Mouse (Mus musculus): ENCODE measurements around the gene Brcc3. TPM values are rescaled to one million over a fixed set of nuclear protein-coding genes. Genes with fewer than 3 reads are reported as not detected.

The Brcc3 gene
- polyA plus RNA-seq (2015; fragmentation: Nextera tagmentation; extraction: Ambion mirVana): 70.4 and 75.5 TPM in 2 replicates

GRCm38 (mm10) chrX:75415936-75416785, at the start of gene Brcc3, which contains the start of the genes Cmc4 and Mtcp1:
Gene Brcc3, plus strand, starts transcription at chrX:75416628.
Gene Cmc4, minus strand, starts transcription at chrX:75416584.
Gene Mtcp1, minus strand, starts transcription at chrX:75416588.
- peak within 1 kb of the TSS; percentile 83 for H3K27ac ChIP-seq
- peak within 1 kb of the TSS; percentile 60 for H3K4me2 ChIP-seq
- no peaks in the 10 kb centered on the region for H3K9me3 ChIP-seq (replicated peaks)
- peaks cover 8% of the 10 kb centered on the region; the same call in 1 of the 2 replicates for H3K4me1 ChIP-seq
- H3K4me3 ChIP-seq: peak within 1 kb of the TSS; percentile 50
- peak within 1 kb of the TSS; percentile 71 for H3K9ac ChIP-seq
- WGBS: 17% methylated on average over 44 of the region's 52 CpGs
- H3K36me3 ChIP-seq (ENCODE audit: poor library complexity, severe bottlenecking): no peaks in the 10 kb centered on the region
- peak; percentile 100 for ATAC-seq
- no peaks in the 10 kb centered on the region for H3K27me3 ChIP-seq

- H3K9me3 ChIP-seq (replicated peaks): no peaks in the 10 kb centered on the region
- no peaks in the 10 kb centered on the region for H3K4me1 ChIP-seq
- H3K27me3 ChIP-seq: no peaks in the 10 kb centered on the region
- ATAC-seq: no peak
- no peak overlapping the region for H3K4me3 ChIP-seq
- H3K36me3 ChIP-seq (ENCODE audit: poor library complexity, severe bottlenecking): no peaks in the 10 kb centered on the region
- no peak overlapping the region for H3K4me2 ChIP-seq
- H3K27ac ChIP-seq: no peak overlapping the region
- no peak overlapping the region for H3K9ac ChIP-seq
Measured at GRCm38 (mm10) chrX:75370197-75370596, 46.2 kb upstream of the Brcc3 start.

GRCm38 (mm10) chrX:75372666-75373425, 43.6 kb upstream of the Brcc3 start:
- Histone ChIP-seq H3K27me3 (no peaks in the 10 kb centered on the region), H3K9me3 (replicated peaks) (no peaks in the 10 kb centered on the region), H3K4me3 (no peak overlapping the region), H3K9ac (no peak overlapping the region), H3K36me3 (ENCODE audit: poor library complexity, severe bottlenecking) (no peaks in the 10 kb centered on the region), H3K4me2 (no peak overlapping the region), H3K27ac (no peak overlapping the region), H3K4me1 (no peaks in the 10 kb centered on the region)
- WGBS: 89% methylated on average over 2 of the region's 2 CpGs
- ATAC-seq: no peak

- ATAC-seq: no peak
- no peaks in the 10 kb centered on the region for H3K9me3 ChIP-seq (replicated peaks)
- H3K4me1 ChIP-seq: no peaks in the 10 kb centered on the region
- H3K4me2 ChIP-seq: no peak overlapping the region
- H3K36me3 ChIP-seq (ENCODE audit: poor library complexity, severe bottlenecking): no peaks in the 10 kb centered on the region
- no peak overlapping the region for H3K27ac ChIP-seq
- no peak overlapping the region for H3K4me3 ChIP-seq
- no peak overlapping the region for H3K9ac ChIP-seq
- no peaks in the 10 kb centered on the region for H3K27me3 ChIP-seq
Measured at GRCm38 (mm10) chrX:75376815-75377214, 39.6 kb upstream of the Brcc3 start.

GRCm38 (mm10) chrX:75381176-75381575, 35.3 kb upstream of the Brcc3 start:
- no peaks in the 10 kb centered on the region for H3K36me3 ChIP-seq (ENCODE audit: poor library complexity, severe bottlenecking)
- H3K27me3 ChIP-seq: no peaks in the 10 kb centered on the region
- ATAC-seq: no peak
- no peak overlapping the region for H3K27ac ChIP-seq
- no peaks in the 10 kb centered on the region for H3K9me3 ChIP-seq (replicated peaks)
- no peak overlapping the region for H3K4me3 ChIP-seq
- whole genome bisulfite sequencing: 83% methylated on average over 1 of the region's 1 CpGs
- no peak overlapping the region for H3K4me2 ChIP-seq
- H3K9ac ChIP-seq: no peak overlapping the region
- H3K4me1 ChIP-seq: no peaks in the 10 kb centered on the region

GRCm38 (mm10) chrX:75381699-75382098, 34.7 kb upstream of the Brcc3 start:
- peak; percentile 32; the same call in 1 of the 2 replicates for ATAC-seq
- Histone ChIP-seq H3K27me3 (no peaks in the 10 kb centered on the region), H3K4me1 (no peaks in the 10 kb centered on the region), H3K9ac (no peak overlapping the region), H3K9me3 (replicated peaks) (no peaks in the 10 kb centered on the region), H3K27ac (no peak overlapping the region), H3K4me2 (peak overlapping the region; percentile 53), H3K4me3 (peak overlapping the region; percentile 48), H3K36me3 (ENCODE audit: poor library complexity, severe bottlenecking) (no peaks in the 10 kb centered on the region)
- 73% methylated on average over 5 of the region's 5 CpGs for WGBS

- 16% methylated on average over 24 of the region's 25 CpGs for WGBS
- H3K4me1 ChIP-seq: no peaks in the 10 kb centered on the region
- peak within 1 kb of the TSS; percentile 69 for H3K9ac ChIP-seq
- no peaks in the 10 kb centered on the region for H3K9me3 ChIP-seq (replicated peaks)
- ATAC-seq: peak; percentile 98
- peak within 1 kb of the TSS; percentile 53 for H3K4me2 ChIP-seq
- H3K27ac ChIP-seq: peak within 1 kb of the TSS; percentile 48; the same call in 1 of the 2 replicates
- H3K4me3 ChIP-seq: peak within 1 kb of the TSS; percentile 48
- no peaks in the 10 kb centered on the region for H3K36me3 ChIP-seq (ENCODE audit: poor library complexity, severe bottlenecking)
- no peaks in the 10 kb centered on the region for H3K27me3 ChIP-seq
Measured at GRCm38 (mm10) chrX:75382195-75382771, 34.1 kb upstream of the Brcc3 start, which contains the start of the genes Fundc2 and F8. Gene Fundc2, plus strand, starts transcription at chrX:75382399. Gene F8, minus strand, starts transcription at chrX:75382615.

- Histone ChIP-seq H3K27ac (no peak overlapping the region), H3K9me3 (replicated peaks) (no peaks in the 10 kb centered on the region), H3K27me3 (no peaks in the 10 kb centered on the region), H3K36me3 (ENCODE audit: poor library complexity, severe bottlenecking) (peaks cover 5% of the 10 kb centered on the region), H3K9ac (no peak overlapping the region), H3K4me1 (no peaks in the 10 kb centered on the region), H3K4me3 (no peak overlapping the region), H3K4me2 (no peak overlapping the region)
- 79% methylated on average over 1 of the region's 1 CpGs for WGBS
- ATAC-seq: no peak
Measured at GRCm38 (mm10) chrX:75399471-75399870, 17.0 kb upstream of the Brcc3 start.

GRCm38 (mm10) chrX:75402668-75403067, 13.8 kb upstream of the Brcc3 start:
- Histone ChIP-seq H3K4me3 (no peak overlapping the region), H3K9ac (no peak overlapping the region), H3K9me3 (replicated peaks) (no peaks in the 10 kb centered on the region), H3K36me3 (ENCODE audit: poor library complexity, severe bottlenecking) (peaks cover 5% of the 10 kb centered on the region; the same call in 1 of the 2 replicates), H3K27me3 (no peaks in the 10 kb centered on the region), H3K4me1 (no peaks in the 10 kb centered on the region), H3K4me2 (no peak overlapping the region), H3K27ac (no peak overlapping the region)
- no peak for ATAC-seq
- 85% methylated on average over 2 of the region's 2 CpGs for WGBS

GRCm38 (mm10) chrX:75403350-75403749, 13.1 kb upstream of the Brcc3 start:
- H3K4me3 ChIP-seq: no peak overlapping the region
- no peak for ATAC-seq
- H3K4me2 ChIP-seq: no peak overlapping the region
- H3K9me3 ChIP-seq (replicated peaks): no peaks in the 10 kb centered on the region
- no peak overlapping the region for H3K9ac ChIP-seq
- no peaks in the 10 kb centered on the region for H3K27me3 ChIP-seq
- H3K4me1 ChIP-seq: no peaks in the 10 kb centered on the region
- peaks cover 5% of the 10 kb centered on the region; the same call in 1 of the 2 replicates for H3K36me3 ChIP-seq (ENCODE audit: poor library complexity, severe bottlenecking)
- H3K27ac ChIP-seq: no peak overlapping the region

GRCm38 (mm10) chrX:75409711-75410110, 6.7 kb upstream of the Brcc3 start:
- Histone ChIP-seq H3K36me3 (ENCODE audit: poor library complexity, severe bottlenecking) (no peaks in the 10 kb centered on the region), H3K4me2 (no peak overlapping the region), H3K9ac (no peak overlapping the region), H3K27ac (no peak overlapping the region), H3K4me1 (peaks cover 2% of the 10 kb centered on the region; the same call in 1 of the 2 replicates), H3K9me3 (replicated peaks) (no peaks in the 10 kb centered on the region), H3K4me3 (no peak overlapping the region), H3K27me3 (no peaks in the 10 kb centered on the region)
- 92% methylated on average over 1 of the region's 1 CpGs for WGBS
- no peak for ATAC-seq

GRCm38 (mm10) chrX:75454597-75454996, 38.2 kb downstream of the Brcc3 start:
- ATAC-seq: no peak
- H3K36me3 ChIP-seq (ENCODE audit: poor library complexity, severe bottlenecking): peaks cover 45% of the 10 kb centered on the region

More at GRCm38 (mm10) chrX:75454597-75454996, 38.2 kb downstream of the Brcc3 start:
- no peaks in the 10 kb centered on the region for H3K4me1 ChIP-seq
- H3K9me3 ChIP-seq (replicated peaks): peaks cover 10% of the 10 kb centered on the region; the same call in 1 of the 2 replicates
- no peak overlapping the region for H3K4me2 ChIP-seq
- H3K27ac ChIP-seq: no peak overlapping the region
- H3K27me3 ChIP-seq: no peaks in the 10 kb centered on the region
- WGBS: 91% methylated on average over 1 of the region's 1 CpGs
- no peak overlapping the region for H3K9ac ChIP-seq
- no peak overlapping the region for H3K4me3 ChIP-seq
